Mouse (Mus musculus): Measurements from ENCODE around the gene Pnpo. TPM values are rescaled to one million over a fixed set of nuclear protein-coding genes. Genes with fewer than 3 reads are reported as not detected.
A peak's percentile ranks its signal among the peaks of the same experiment; 100 is the strongest.

The Pnpo gene
- total and polyA plus RNA-seq, 2 experiments from 2014 or later: 37.2 to 38.3 TPM

DNA sequence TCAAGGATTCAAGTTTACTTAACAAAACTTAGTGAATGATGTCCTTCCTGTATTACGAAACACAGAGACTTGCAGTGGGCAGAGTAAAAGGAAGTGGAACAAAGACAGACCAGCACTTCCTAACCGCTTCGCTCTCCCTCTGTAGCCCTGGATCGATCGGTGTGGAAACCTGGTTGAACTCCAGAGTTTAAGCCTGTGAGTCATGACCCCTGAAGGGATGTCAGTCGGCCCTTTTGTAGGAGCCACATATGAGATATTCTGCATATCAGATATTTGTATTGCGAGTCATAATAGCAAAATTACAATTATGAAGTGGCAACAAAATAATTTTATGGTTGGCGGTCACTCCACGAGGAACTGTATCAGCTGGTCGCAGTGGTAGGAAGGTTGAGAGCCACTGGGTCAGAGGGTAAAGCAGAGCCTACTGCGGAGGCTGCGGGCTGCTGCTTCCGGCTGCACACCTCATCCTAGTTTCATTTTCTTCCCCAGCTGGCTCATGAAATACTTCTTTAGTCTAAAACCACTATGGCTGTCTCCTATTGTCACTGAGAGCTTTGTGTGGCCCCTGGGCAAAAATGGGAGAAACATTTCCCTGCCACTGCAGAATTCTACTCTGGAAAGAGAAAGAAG is 23.2 kb upstream of the Pnpo start:
- H3K9ac ChIP-seq (replicated peaks; ENCODE audit: low read length): no peak overlapping the region
- no peak overlapping the region for H3K4me2 ChIP-seq (ENCODE audit: low read depth, low read length)
- H3K9me3 ChIP-seq (ENCODE audit: low read length): no peaks in the 10 kb centered on the region
- DNase-seq (ENCODE audit: low spot score) (no peak), ATAC-seq (no peak)
- 89% methylated on average over 13 of the region's 13 CpGs for WGBS
- peaks cover 6% of the 10 kb centered on the region; the same call in 1 of the 2 replicates for H3K4me1 ChIP-seq (ENCODE audit: insufficient read depth, low read length)
- H3K4me3 ChIP-seq (ENCODE audit: low read length): no peak overlapping the region
- H3K36me3 ChIP-seq (ENCODE audit: insufficient read depth, low read length): peaks cover 10% of the 10 kb centered on the region
- H3K27me3 ChIP-seq (ENCODE audit: insufficient read depth, low read length): no peaks in the 10 kb centered on the region
- 0 out of 2 replicates have a peak overlapping the region, but pooled peaks have one; percentile 22 for H3K27ac ChIP-seq
- no peak for TF ChIP-seq CTCF (IDR thresholded peaks at IDR 0.05; ENCODE audit: low read depth)

GRCm38 (mm10) chr11:96966172-96966571 is 22.4 kb upstream of the Pnpo start:
- Histone ChIP-seq H3K27ac (no peak overlapping the region), H3K36me3 (ENCODE audit: insufficient read depth, low read length) (peaks cover 17% of the 10 kb centered on the region), H3K27me3 (ENCODE audit: insufficient read depth, low read length) (no peaks in the 10 kb centered on the region), H3K4me1 (ENCODE audit: insufficient read depth, low read length) (peaks cover 6% of the 10 kb centered on the region; the same call in 1 of the 2 replicates), H3K4me3 (ENCODE audit: low read length) (no peak overlapping the region), H3K9ac (replicated peaks; ENCODE audit: low read length) (no peak overlapping the region), H3K4me2 (ENCODE audit: low read depth, low read length) (no peak overlapping the region), H3K9me3 (ENCODE audit: low read length) (no peaks in the 10 kb centered on the region)
- TF ChIP-seq CTCF (IDR thresholded peaks at IDR 0.05; ENCODE audit: low read depth): no peak
- no peak for ATAC-seq
- no peak for DNase-seq (ENCODE audit: low spot score)
- WGBS: 89% methylated on average over 3 of the region's 3 CpGs

DNA sequence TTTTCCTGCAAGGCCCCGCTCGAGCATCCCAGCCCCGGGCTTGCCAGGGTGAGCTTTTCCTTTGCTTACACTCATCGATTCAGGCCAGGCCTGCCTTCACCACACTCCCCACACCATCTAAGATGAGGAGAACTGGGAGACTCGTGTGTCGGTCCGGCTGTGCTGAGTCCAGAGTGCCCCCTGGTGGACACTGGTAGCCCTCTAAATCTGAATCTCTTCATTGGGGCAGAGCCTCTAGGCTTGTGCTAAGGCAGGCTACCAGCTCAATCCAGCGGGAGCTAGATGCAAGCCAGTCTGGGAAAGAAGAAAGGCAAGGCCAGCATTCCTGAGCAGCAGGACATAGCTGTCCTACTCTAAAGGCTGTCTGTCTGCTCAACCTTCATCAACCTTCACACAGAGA is 19.8 kb upstream of the Pnpo start:
- Histone ChIP-seq H3K9ac (replicated peaks; ENCODE audit: low read length) (no peak overlapping the region), H3K27ac (peak overlapping the region; percentile 54; the same call in 1 of the 2 replicates), H3K4me1 (ENCODE audit: insufficient read depth, low read length) (no peaks in the 10 kb centered on the region), H3K36me3 (ENCODE audit: insufficient read depth, low read length) (peaks cover 36% of the 10 kb centered on the region), H3K9me3 (ENCODE audit: low read length) (no peaks in the 10 kb centered on the region), H3K4me3 (ENCODE audit: low read length) (no peak overlapping the region), H3K27me3 (ENCODE audit: insufficient read depth, low read length) (no peaks in the 10 kb centered on the region), H3K4me2 (ENCODE audit: low read depth, low read length) (no peak overlapping the region)
- ATAC-seq: peak; percentile 85
- TF ChIP-seq CTCF (IDR thresholded peaks at IDR 0.05; ENCODE audit: low read depth): peak; percentile 92
- DNase-seq (ENCODE audit: low spot score): peak; percentile 88
- 13% methylated on average over 8 of the region's 8 CpGs for WGBS

DNA sequence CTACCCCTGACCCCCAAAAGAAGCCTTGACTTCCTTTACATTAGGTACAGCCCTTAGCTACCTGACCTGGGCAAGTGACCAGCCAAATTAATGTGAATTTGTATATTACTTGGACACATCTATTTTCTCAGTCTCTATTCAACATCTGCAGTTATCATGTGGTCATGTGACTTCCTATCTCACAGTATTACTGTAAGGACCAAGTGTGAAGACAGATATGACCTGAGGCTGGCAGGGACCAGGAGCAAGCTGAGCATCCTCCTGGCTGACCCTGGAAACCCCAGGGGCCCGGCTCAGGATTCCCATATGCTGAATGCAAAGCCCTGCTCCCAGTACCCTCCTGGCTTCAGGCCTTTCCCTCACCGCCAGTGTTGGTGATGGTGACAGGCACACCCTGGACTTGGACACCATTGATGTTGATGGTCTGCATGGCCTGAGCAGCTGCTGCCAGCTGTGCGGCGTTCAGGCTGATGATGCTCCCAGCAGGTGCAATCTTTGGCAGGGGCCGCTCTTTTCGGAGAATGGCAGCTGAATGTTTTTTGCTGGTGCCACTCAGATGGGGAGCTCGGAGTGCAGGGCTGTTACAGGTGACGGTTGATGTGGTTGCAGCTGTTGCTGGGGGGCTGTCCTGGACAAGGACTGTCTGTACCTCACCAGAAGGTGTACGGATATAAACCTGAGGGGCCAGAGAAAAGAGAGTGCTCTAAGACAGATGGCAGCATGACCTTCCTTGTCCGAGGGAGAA is 13.4 kb upstream of the Pnpo start:
- Histone ChIP-seq H3K4me1 (ENCODE audit: insufficient read depth, low read length) (no peaks in the 10 kb centered on the region), H3K9ac (replicated peaks; ENCODE audit: low read length) (no peak overlapping the region), H3K9me3 (ENCODE audit: low read length) (no peaks in the 10 kb centered on the region), H3K4me2 (ENCODE audit: low read depth, low read length) (no peak overlapping the region), H3K36me3 (ENCODE audit: insufficient read depth, low read length) (peaks cover 58% of the 10 kb centered on the region), H3K4me3 (ENCODE audit: low read length) (no peak overlapping the region), H3K27me3 (ENCODE audit: insufficient read depth, low read length) (no peaks in the 10 kb centered on the region), H3K27ac (no peak overlapping the region)
- no peak for TF ChIP-seq CTCF (IDR thresholded peaks at IDR 0.05; ENCODE audit: low read depth)
- no peak for DNase-seq (ENCODE audit: low spot score)
- no peak for ATAC-seq
- 86% methylated on average over 10 of the region's 10 CpGs for WGBS

DNA sequence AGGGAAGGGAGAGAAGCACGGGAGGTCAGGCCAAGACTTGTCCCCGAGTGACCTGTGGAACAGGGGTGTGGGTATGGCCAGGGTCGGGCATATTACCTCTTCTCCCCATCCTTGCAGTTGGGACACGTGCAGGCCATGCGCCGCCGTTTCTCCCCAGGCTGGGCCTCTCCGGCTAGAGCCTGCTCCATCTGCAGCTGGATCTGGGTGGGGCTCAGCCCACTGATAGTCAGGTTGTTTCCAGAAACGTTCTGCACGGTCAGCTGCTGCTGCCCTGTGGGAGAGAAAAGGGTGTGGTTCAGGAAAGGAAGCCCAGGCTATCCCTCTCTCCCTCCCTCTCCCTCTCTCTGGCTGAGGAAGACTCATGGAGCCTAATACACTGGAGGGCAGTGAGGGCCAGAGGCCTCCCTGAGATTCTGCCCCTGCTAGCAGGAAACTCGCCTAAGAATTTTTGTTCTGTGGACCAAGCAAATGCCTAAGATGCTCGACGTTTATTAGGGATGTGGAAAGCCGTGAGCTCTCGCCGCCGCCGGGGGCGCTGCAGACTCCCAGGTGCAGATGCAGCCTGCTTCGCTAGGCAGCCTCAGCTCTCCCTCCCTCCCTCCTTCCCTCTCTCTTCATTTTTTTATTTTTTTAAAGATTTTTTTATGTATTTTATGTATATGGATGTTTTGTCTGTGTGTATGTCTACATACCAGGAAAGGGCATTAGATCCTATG is 12.4 kb upstream of the Pnpo start:
- Histone ChIP-seq H3K36me3 (ENCODE audit: insufficient read depth, low read length) (peaks cover 54% of the 10 kb centered on the region), H3K9ac (replicated peaks; ENCODE audit: low read length) (no peak overlapping the region), H3K9me3 (ENCODE audit: low read length) (no peaks in the 10 kb centered on the region), H3K27me3 (ENCODE audit: insufficient read depth, low read length) (no peaks in the 10 kb centered on the region), H3K4me3 (ENCODE audit: low read length) (no peak overlapping the region), H3K4me2 (ENCODE audit: low read depth, low read length) (no peak overlapping the region), H3K27ac (no peak overlapping the region), H3K4me1 (ENCODE audit: insufficient read depth, low read length) (no peaks in the 10 kb centered on the region)
- DNase-seq (ENCODE audit: low spot score) (peak; percentile 52), ATAC-seq (no peak)
- TF ChIP-seq CTCF (IDR thresholded peaks at IDR 0.05; ENCODE audit: low read depth): peak; percentile 67
- 57% methylated on average over 20 of the region's 20 CpGs for WGBS

DNA sequence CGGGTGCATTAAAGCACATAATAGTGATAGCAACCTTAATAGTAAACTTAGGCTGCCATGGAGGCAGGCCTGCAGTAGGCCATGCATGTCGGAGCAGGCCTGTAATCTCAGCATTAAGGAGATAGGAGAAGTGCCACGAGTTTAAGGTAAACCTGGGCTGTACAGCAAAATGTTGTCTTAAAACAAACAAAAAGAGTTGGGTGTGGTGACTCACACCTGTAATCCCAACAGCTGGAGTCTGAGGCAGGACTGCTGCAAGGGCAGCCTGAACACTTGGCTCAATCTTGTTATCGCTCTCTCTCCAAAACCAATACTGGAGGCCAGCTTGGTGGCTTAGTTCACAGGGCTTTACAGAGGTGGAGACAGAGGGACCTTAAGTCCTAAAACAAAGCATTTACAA is 11.3 kb upstream of the Pnpo start:
- Histone ChIP-seq H3K9ac (replicated peaks; ENCODE audit: low read length) (no peak overlapping the region), H3K4me1 (ENCODE audit: insufficient read depth, low read length) (no peaks in the 10 kb centered on the region), H3K27me3 (ENCODE audit: insufficient read depth, low read length) (no peaks in the 10 kb centered on the region), H3K4me3 (ENCODE audit: low read length) (no peak overlapping the region), H3K9me3 (ENCODE audit: low read length) (no peaks in the 10 kb centered on the region), H3K27ac (no peak overlapping the region), H3K4me2 (ENCODE audit: low read depth, low read length) (no peak overlapping the region), H3K36me3 (ENCODE audit: insufficient read depth, low read length) (peaks cover 49% of the 10 kb centered on the region)
- ATAC-seq (no peak), DNase-seq (ENCODE audit: low spot score) (no peak)
- WGBS: 94% methylated on average over 4 of the region's 4 CpGs
- no peak for TF ChIP-seq CTCF (IDR thresholded peaks at IDR 0.05; ENCODE audit: low read depth)

All from hindbrain, postnatal 0 days (tissue).